Mouse (Mus musculus): ENCODE data around the gene Acta1. TPM values are rescaled to one million over a fixed set of nuclear protein-coding genes. Genes with fewer than 3 reads are reported as not detected.

The Acta1 gene
- polyA plus RNA-seq, 1 experiment from 2014 or later, result 411 TPM

DNA sequence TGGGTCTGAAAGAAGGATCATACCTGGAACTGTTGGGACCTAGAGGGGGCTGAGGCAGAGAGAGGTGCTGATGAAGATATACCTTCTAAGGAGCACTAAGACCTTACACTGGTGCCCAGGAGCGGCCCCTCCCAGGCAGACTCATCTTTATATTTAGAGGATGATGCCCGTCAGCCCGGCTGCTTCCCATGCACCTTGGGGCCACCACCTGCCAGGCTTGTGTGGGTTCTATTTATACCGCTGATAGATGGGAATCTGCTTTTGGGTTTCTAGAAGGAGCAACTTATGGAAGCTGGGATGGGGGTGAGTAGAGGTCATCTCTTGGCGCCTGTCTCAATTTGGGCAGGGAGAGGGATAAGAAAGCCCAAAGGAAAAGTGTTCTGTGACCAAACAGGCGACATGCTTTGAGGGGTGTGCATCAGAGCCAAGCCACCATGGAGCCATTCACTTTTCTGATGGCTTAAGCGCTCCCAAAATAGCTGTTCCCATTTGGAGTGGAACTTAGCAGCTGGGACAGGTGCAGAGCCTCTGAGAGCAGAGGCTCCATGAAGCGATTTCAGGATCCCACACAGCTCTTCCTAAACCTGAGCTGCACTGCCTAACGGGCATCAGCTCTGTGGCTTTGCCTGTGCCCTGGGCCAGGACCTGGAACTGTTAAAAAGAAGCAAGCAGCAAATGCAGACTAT is 1.3 kb upstream of the Acta1 start:
- peaks cover 21% of the 10 kb centered on the region for H3K36me3 ChIP-seq
- H3K9ac ChIP-seq, result no peak overlapping the region
- ATAC-seq (ENCODE audit: low FRiP score, low read depth), result no peak
- H3K4me1 ChIP-seq, result peaks cover 16% of the 10 kb centered on the region
- H3K27ac ChIP-seq, result no peak overlapping the region
- no peak overlapping the region for H3K4me2 ChIP-seq (replicated peaks)
- no peak overlapping the region for H3K4me3 ChIP-seq
- 73% methylated on average over 9 of the region's 9 CpGs for WGBS
- no peaks in the 10 kb centered on the region for H3K9me3 ChIP-seq
- H3K27me3 ChIP-seq, result peaks cover 69% of the 10 kb centered on the region

- H3K4me1 ChIP-seq, result peaks cover 16% of the 10 kb centered on the region
- ATAC-seq (ENCODE audit: low FRiP score, low read depth), result peak; percentile 53; the same call in 1 of the 2 replicates
These were observed 679 bp upstream of the Acta1 start for GRCm38 (mm10) chr8:123895230-123895629.

GRCm38 (mm10) chr8:123893413-123893812 is 1.1 kb downstream of the Acta1 start:
- H3K27me3 ChIP-seq, result peaks cover 87% of the 10 kb centered on the region
- ATAC-seq (ENCODE audit: low FRiP score, low read depth), result no peak
- H3K27ac ChIP-seq, result no peak overlapping the region
- 80% methylated on average over 11 of the region's 11 CpGs for WGBS
- no peaks in the 10 kb centered on the region for H3K9me3 ChIP-seq
- no peak overlapping the region for H3K4me3 ChIP-seq
- H3K4me1 ChIP-seq, result peaks cover 16% of the 10 kb centered on the region
- no peak overlapping the region for H3K9ac ChIP-seq
- H3K36me3 ChIP-seq, result peaks cover under 1% of the 10 kb centered on the region; the same call in 1 of the 2 replicates
- no peak overlapping the region for H3K4me2 ChIP-seq (replicated peaks)

More at GRCm38 (mm10) chr8:123895230-123895629, 679 bp upstream of the Acta1 start:
- H3K36me3 ChIP-seq, result peaks cover 15% of the 10 kb centered on the region
- no peak overlapping the region for H3K4me3 ChIP-seq
- no peak overlapping the region for H3K9ac ChIP-seq
- peaks cover 75% of the 10 kb centered on the region for H3K27me3 ChIP-seq
- H3K27ac ChIP-seq, result no peak overlapping the region
- H3K4me2 ChIP-seq (replicated peaks), result no peak overlapping the region
- WGBS, result 66% methylated on average over 4 of the region's 4 CpGs
- H3K9me3 ChIP-seq, result no peaks in the 10 kb centered on the region

DNA sequence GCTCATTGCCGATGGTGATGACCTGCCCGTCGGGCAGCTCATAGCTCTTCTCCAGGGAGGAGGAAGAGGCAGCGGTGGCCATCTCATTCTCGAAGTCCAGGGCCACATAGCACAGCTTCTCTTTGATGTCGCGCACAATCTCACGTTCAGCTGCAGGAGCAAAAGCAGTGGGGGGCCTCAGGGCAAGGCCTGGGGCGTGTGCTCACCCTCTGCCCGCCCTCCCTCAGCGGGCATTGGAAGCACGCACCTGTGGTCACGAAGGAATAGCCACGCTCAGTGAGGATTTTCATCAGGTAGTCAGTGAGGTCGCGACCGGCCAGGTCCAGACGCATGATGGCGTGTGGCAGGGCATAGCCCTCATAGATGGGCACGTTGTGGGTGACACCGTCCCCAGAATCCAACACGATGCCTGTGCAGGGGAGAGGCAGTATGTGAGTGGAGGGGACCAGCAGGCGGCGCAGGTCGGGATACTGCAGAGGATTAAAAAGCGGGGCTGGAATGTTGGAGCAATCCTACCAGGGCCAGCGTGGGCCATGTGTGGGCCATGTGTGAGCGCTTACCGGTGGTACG is 1.9 kb downstream of the Acta1 start:
- peaks cover 87% of the 10 kb centered on the region for H3K27me3 ChIP-seq
- H3K27ac ChIP-seq, result no peak overlapping the region
- WGBS, result 8% methylated on average over 30 of the region's 30 CpGs
- no peaks in the 10 kb centered on the region for H3K36me3 ChIP-seq
- peak overlapping the region; percentile 59 for H3K4me2 ChIP-seq (replicated peaks)
- no peak overlapping the region for H3K9ac ChIP-seq
- ATAC-seq (ENCODE audit: low FRiP score, low read depth), result no peak
- H3K4me3 ChIP-seq, result peak overlapping the region; percentile 35; the same call in 1 of the 2 replicates
- H3K9me3 ChIP-seq, result no peaks in the 10 kb centered on the region
- peaks cover 16% of the 10 kb centered on the region for H3K4me1 ChIP-seq

GRCm38 (mm10) chr8:123891883-123892585 is 2.5 kb downstream of the Acta1 start:
- Histone ChIP-seq H3K27ac (no peak overlapping the region), H3K4me1 (peaks cover 16% of the 10 kb centered on the region), H3K36me3 (no peaks in the 10 kb centered on the region), H3K9ac (no peak overlapping the region), H3K9me3 (no peaks in the 10 kb centered on the region), H3K4me2 (replicated peaks) (peak overlapping the region; percentile 59), H3K27me3 (peaks cover 81% of the 10 kb centered on the region), H3K4me3 (peak overlapping the region; percentile 35)
- WGBS, result 2% methylated on average over 49 of the region's 49 CpGs
- ATAC-seq (ENCODE audit: low FRiP score, low read depth), result no peak

- 1% methylated on average over 11 of the region's 11 CpGs for WGBS
- peak overlapping the region; percentile 59 for H3K4me2 ChIP-seq (replicated peaks)
- peaks cover 16% of the 10 kb centered on the region for H3K4me1 ChIP-seq
- no peak overlapping the region for H3K9ac ChIP-seq
- H3K36me3 ChIP-seq, result no peaks in the 10 kb centered on the region
- no peak for ATAC-seq (ENCODE audit: low FRiP score, low read depth)
- no peaks in the 10 kb centered on the region for H3K9me3 ChIP-seq
- no peak overlapping the region for H3K27ac ChIP-seq
- H3K4me3 ChIP-seq, result peak overlapping the region; percentile 35
- peaks cover 81% of the 10 kb centered on the region for H3K27me3 ChIP-seq
These were observed 3.3 kb downstream of the Acta1 start for GRCm38 (mm10) chr8:123891271-123891670.

- no peak for ATAC-seq (ENCODE audit: low FRiP score, low read depth)
- peaks cover 81% of the 10 kb centered on the region for H3K27me3 ChIP-seq
- WGBS, result 76% methylated on average over 4 of the region's 4 CpGs
These were observed 4.8 kb downstream of the Acta1 start for GRCm38 (mm10) chr8:123889797-123890196.

GRCm38 (mm10) chr8:123887956-123888355 is 6.6 kb downstream of the Acta1 start:
- H3K27ac ChIP-seq, result no peak overlapping the region
- H3K27me3 ChIP-seq, result peaks cover 78% of the 10 kb centered on the region
- no peaks in the 10 kb centered on the region for H3K36me3 ChIP-seq
- ATAC-seq (ENCODE audit: low FRiP score, low read depth), result no peak
- no peaks in the 10 kb centered on the region for H3K9me3 ChIP-seq
- H3K4me1 ChIP-seq, result peaks cover 27% of the 10 kb centered on the region
- 88% methylated on average over 2 of the region's 2 CpGs for WGBS
- H3K9ac ChIP-seq, result no peak overlapping the region
- H3K4me2 ChIP-seq (replicated peaks), result no peak overlapping the region
- H3K4me3 ChIP-seq, result no peak overlapping the region

More at GRCm38 (mm10) chr8:123889797-123890196, 4.8 kb downstream of the Acta1 start:
- H3K9me3 ChIP-seq, result no peaks in the 10 kb centered on the region
- no peak overlapping the region for H3K4me2 ChIP-seq (replicated peaks)
- H3K27ac ChIP-seq, result no peak overlapping the region
- no peak overlapping the region for H3K9ac ChIP-seq
- no peak overlapping the region for H3K4me3 ChIP-seq
- no peaks in the 10 kb centered on the region for H3K36me3 ChIP-seq
- peaks cover 20% of the 10 kb centered on the region for H3K4me1 ChIP-seq

GRCm38 (mm10) chr8:123887163-123887562 is 7.4 kb downstream of the Acta1 start:
- Histone ChIP-seq H3K4me2 (replicated peaks) (no peak overlapping the region), H3K27me3 (peaks cover 70% of the 10 kb centered on the region), H3K9me3 (no peaks in the 10 kb centered on the region), H3K27ac (no peak overlapping the region), H3K4me3 (no peak overlapping the region), H3K4me1 (peaks cover 20% of the 10 kb centered on the region), H3K9ac (no peak overlapping the region), H3K36me3 (no peaks in the 10 kb centered on the region)
- 90% methylated on average over 4 of the region's 4 CpGs for WGBS
- no peak for ATAC-seq (ENCODE audit: low FRiP score, low read depth)

GRCm38 (mm10) chr8:123884721-123885565 is 9.6 kb downstream of the Acta1 start:
- H3K9ac ChIP-seq, result no peak overlapping the region
- no peaks in the 10 kb centered on the region for H3K36me3 ChIP-seq
- WGBS, result 3% methylated on average over 13 of the region's 14 CpGs
- H3K4me2 ChIP-seq (replicated peaks), result peak overlapping the region; percentile 30
- no peak overlapping the region for H3K4me3 ChIP-seq
- H3K4me1 ChIP-seq, result peaks cover 12% of the 10 kb centered on the region
- 0 out of 2 replicates have a peak overlapping the region, but pooled peaks have one; percentile 0 for H3K27ac ChIP-seq
- peaks cover 49% of the 10 kb centered on the region for H3K27me3 ChIP-seq
- ATAC-seq (ENCODE audit: low FRiP score, low read depth), result peak; percentile 72
- no peaks in the 10 kb centered on the region for H3K9me3 ChIP-seq

- H3K36me3 ChIP-seq, result no peaks in the 10 kb centered on the region
- H3K27me3 ChIP-seq, result peaks cover 38% of the 10 kb centered on the region
- H3K4me3 ChIP-seq, result no peak overlapping the region
- 61% methylated on average over 4 of the region's 4 CpGs for WGBS
- H3K4me2 ChIP-seq (replicated peaks), result no peak overlapping the region
- no peak overlapping the region for H3K27ac ChIP-seq
- H3K9me3 ChIP-seq, result no peaks in the 10 kb centered on the region
- H3K9ac ChIP-seq, result no peak overlapping the region
- peaks cover 12% of the 10 kb centered on the region for H3K4me1 ChIP-seq
- peak; percentile 68 for ATAC-seq (ENCODE audit: low FRiP score, low read depth)
These were observed 11.5 kb downstream of the Acta1 start for GRCm38 (mm10) chr8:123883094-123883493.
